Mouse (Mus musculus) limb, embryonic 15.5 days (tissue): ENCODE data around the gene Nos1ap. TPM values are rescaled to one million over a fixed set of nuclear protein-coding genes. Genes with fewer than 3 reads are reported as not detected.

Source experiments
- ATAC-seq: fragments of 200-750 bp; cut with Nextera tagmentation; 2 replicates; pipeline ENCODE4 v1.8.0; 2017; ENCODE audit warnings: low read depth, moderate TSS enrichment; ENCODE audit not compliant: insufficient number of reproducible peaks, low FRiP score, low TSS enrichment
- H3K27ac ChIP-seq: fragments of 300-500 bp; sonication (generic); 2 replicates; pipeline ENCODE4 v1.5.1; 2015; ENCODE audit warnings: moderate library complexity, mild to moderate bottlenecking, inconsistent platforms
- H3K27me3 ChIP-seq: fragments of 300-500 bp; sonication (generic); 2 replicates; pipeline ENCODE4 v1.6.1; 2015; ENCODE audit warnings: inconsistent platforms
- H3K36me3 ChIP-seq: fragments of 300-500 bp; sonication (generic); 2 replicates; pipeline ENCODE4 v1.6.1; 2015; ENCODE audit warnings: inconsistent platforms
- H3K4me1 ChIP-seq: fragments of 300-500 bp; sonication (generic); 2 replicates; pipeline ENCODE4 v1.6.1; 2015; ENCODE audit warnings: inconsistent platforms
- H3K4me2 ChIP-seq: fragments of 300-500 bp; sonication (generic); 2 replicates; pipeline ENCODE4 v1.6.1; 2015; ENCODE audit warnings: mild to moderate bottlenecking, inconsistent platforms
- H3K4me3 ChIP-seq: fragments of 300-500 bp; sonication (generic); 2 replicates; pipeline ENCODE4 v1.5.1; 2015; ENCODE audit warnings: mild to moderate bottlenecking, inconsistent platforms
- H3K9ac ChIP-seq: fragments of 300-500 bp; sonication (generic); 2 replicates; pipeline ENCODE4 v1.6.1; 2015; ENCODE audit warnings: inconsistent platforms
- H3K9me3 ChIP-seq: fragments of 300-500 bp; sonication (generic); 2 replicates; pipeline ENCODE4 v1.6.1; 2016; ENCODE audit warnings: inconsistent platforms
- WGBS: fragments of 180-500 bp; shearing (Covaris S2); methylation state at CpG from one replicate; pipeline ENCODE4 v1.1.7; 2015; 5-methylcytosine and 5-hydroxymethylcytosine counted together
- polyA plus RNA-seq: library from polyadenylated mRNA; unstranded; fragments of >200 nt; fragmentation: Nextera tagmentation; extraction: Ambion mirVana; gene quantifications from 2 replicates; pipeline ENCODE4 v1.2.1, GENCODE M21; 2015

The Nos1ap gene
- polyA plus RNA-seq, 1 experiment from 2014 or later: 10.1 TPM

GRCm38 (mm10) chr1:170583925-170584324 is 5.7 kb downstream of the Nos1ap start:
- 90% methylated on average over 2 of the region's 2 CpGs for WGBS
- no peak for ATAC-seq
- H3K36me3 ChIP-seq: no peaks in the 10 kb centered on the region
- H3K9me3 ChIP-seq: no peaks in the 10 kb centered on the region
- H3K4me1 ChIP-seq: peaks cover 26% of the 10 kb centered on the region
- H3K27ac ChIP-seq: no peak overlapping the region
- H3K4me2 ChIP-seq: no peak overlapping the region
- no peak overlapping the region for H3K9ac ChIP-seq
- H3K27me3 ChIP-seq: no peaks in the 10 kb centered on the region
- H3K4me3 ChIP-seq: no peak overlapping the region

GRCm38 (mm10) chr1:170582341-170582740 is 7.3 kb downstream of the Nos1ap start:
- H3K4me1 ChIP-seq: peaks cover 15% of the 10 kb centered on the region; the same call in 1 of the 2 replicates
- H3K4me2 ChIP-seq: no peak overlapping the region
- 85% methylated on average over 5 of the region's 5 CpGs for WGBS
- no peak overlapping the region for H3K9ac ChIP-seq
- H3K9me3 ChIP-seq: no peaks in the 10 kb centered on the region
- no peak overlapping the region for H3K27ac ChIP-seq
- ATAC-seq: no peak
- no peaks in the 10 kb centered on the region for H3K27me3 ChIP-seq
- no peak overlapping the region for H3K4me3 ChIP-seq
- no peaks in the 10 kb centered on the region for H3K36me3 ChIP-seq

GRCm38 (mm10) chr1:170580485-170581110 is 9.1 kb downstream of the Nos1ap start:
- H3K4me2 ChIP-seq: no peak overlapping the region
- H3K4me1 ChIP-seq: peaks cover 27% of the 10 kb centered on the region
- H3K9me3 ChIP-seq: no peaks in the 10 kb centered on the region
- WGBS: 36% methylated on average over 13 of the region's 13 CpGs
- H3K27me3 ChIP-seq: no peaks in the 10 kb centered on the region
- no peak overlapping the region for H3K9ac ChIP-seq
- ATAC-seq: no peak
- no peaks in the 10 kb centered on the region for H3K36me3 ChIP-seq
- H3K4me3 ChIP-seq: no peak overlapping the region
- H3K27ac ChIP-seq: no peak overlapping the region; the same call in 1 of the 2 replicates

GRCm38 (mm10) chr1:170579476-170579875 is 10.2 kb downstream of the Nos1ap start:
- WGBS: 90% methylated on average over 5 of the region's 5 CpGs
- no peak for ATAC-seq
- no peak overlapping the region for H3K27ac ChIP-seq
- H3K4me3 ChIP-seq: no peak overlapping the region
- peaks cover 32% of the 10 kb centered on the region for H3K4me1 ChIP-seq
- H3K9me3 ChIP-seq: no peaks in the 10 kb centered on the region
- H3K27me3 ChIP-seq: no peaks in the 10 kb centered on the region
- H3K9ac ChIP-seq: no peak overlapping the region
- no peaks in the 10 kb centered on the region for H3K36me3 ChIP-seq
- no peak overlapping the region for H3K4me2 ChIP-seq

- no peak for ATAC-seq
- H3K27me3 ChIP-seq: no peaks in the 10 kb centered on the region
- 92% methylated on average over 4 of the region's 4 CpGs for WGBS
- H3K4me3 ChIP-seq: no peak overlapping the region
- H3K27ac ChIP-seq: no peak overlapping the region
- H3K4me2 ChIP-seq: no peak overlapping the region
- H3K36me3 ChIP-seq: no peaks in the 10 kb centered on the region
- peaks cover 32% of the 10 kb centered on the region for H3K4me1 ChIP-seq
- H3K9me3 ChIP-seq: no peaks in the 10 kb centered on the region
- H3K9ac ChIP-seq: no peak overlapping the region
These were observed 10.6 kb downstream of the Nos1ap start for GRCm38 (mm10) chr1:170579063-170579462.

- no peak overlapping the region for H3K4me2 ChIP-seq
- H3K9me3 ChIP-seq: no peaks in the 10 kb centered on the region
- no peak overlapping the region for H3K4me3 ChIP-seq
- H3K36me3 ChIP-seq: no peaks in the 10 kb centered on the region
- no peak for ATAC-seq
- 51% methylated on average over 6 of the region's 6 CpGs for WGBS
- peaks cover 32% of the 10 kb centered on the region for H3K4me1 ChIP-seq
- H3K27me3 ChIP-seq: no peaks in the 10 kb centered on the region
- H3K27ac ChIP-seq: no peak overlapping the region
- H3K9ac ChIP-seq: no peak overlapping the region
These were observed 13.0 kb downstream of the Nos1ap start for GRCm38 (mm10) chr1:170576728-170577065.

- Histone ChIP-seq H3K4me1 (peaks cover 28% of the 10 kb centered on the region), H3K4me3 (no peak overlapping the region), H3K4me2 (no peak overlapping the region), H3K9me3 (no peaks in the 10 kb centered on the region), H3K36me3 (no peaks in the 10 kb centered on the region), H3K27me3 (no peaks in the 10 kb centered on the region), H3K27ac (no peak overlapping the region), H3K9ac (no peak overlapping the region)
- 41% methylated on average over 6 of the region's 6 CpGs for WGBS
- ATAC-seq: no peak
These were observed 13.5 kb downstream of the Nos1ap start for GRCm38 (mm10) chr1:170576012-170576727.

- Histone ChIP-seq H3K4me1 (peaks cover 17% of the 10 kb centered on the region), H3K9ac (no peak overlapping the region), H3K4me3 (no peak overlapping the region), H3K27me3 (no peaks in the 10 kb centered on the region), H3K4me2 (no peak overlapping the region), H3K9me3 (no peaks in the 10 kb centered on the region), H3K36me3 (no peaks in the 10 kb centered on the region), H3K27ac (no peak overlapping the region)
- 91% methylated on average over 7 of the region's 7 CpGs for WGBS
- ATAC-seq: no peak
These were observed 16.5 kb downstream of the Nos1ap start for GRCm38 (mm10) chr1:170573117-170573516.

- no peaks in the 10 kb centered on the region for H3K36me3 ChIP-seq
- 87% methylated on average over 4 of the region's 4 CpGs for WGBS
- no peaks in the 10 kb centered on the region for H3K27me3 ChIP-seq
- no peak overlapping the region for H3K27ac ChIP-seq
- no peak overlapping the region for H3K4me3 ChIP-seq
- ATAC-seq: no peak
- no peak overlapping the region for H3K4me2 ChIP-seq
- no peak overlapping the region for H3K9ac ChIP-seq
- no peaks in the 10 kb centered on the region for H3K9me3 ChIP-seq
- H3K4me1 ChIP-seq: no peaks in the 10 kb centered on the region
These were observed 22.7 kb downstream of the Nos1ap start for GRCm38 (mm10) chr1:170566969-170567368.

- no peaks in the 10 kb centered on the region for H3K27me3 ChIP-seq
- 86% methylated on average over 2 of the region's 2 CpGs for WGBS
- no peaks in the 10 kb centered on the region for H3K36me3 ChIP-seq
- no peak for ATAC-seq
- no peak overlapping the region for H3K4me2 ChIP-seq
- H3K9me3 ChIP-seq: no peaks in the 10 kb centered on the region
- H3K27ac ChIP-seq: no peak overlapping the region
- no peak overlapping the region for H3K4me3 ChIP-seq
- no peaks in the 10 kb centered on the region for H3K4me1 ChIP-seq
- no peak overlapping the region for H3K9ac ChIP-seq
These were observed 23.1 kb downstream of the Nos1ap start for GRCm38 (mm10) chr1:170566538-170566937.

GRCm38 (mm10) chr1:170564926-170565325 is 24.7 kb downstream of the Nos1ap start:
- Histone ChIP-seq H3K4me2 (no peak overlapping the region), H3K4me3 (no peak overlapping the region), H3K27me3 (no peaks in the 10 kb centered on the region), H3K9ac (no peak overlapping the region), H3K27ac (no peak overlapping the region), H3K9me3 (no peaks in the 10 kb centered on the region), H3K4me1 (no peaks in the 10 kb centered on the region), H3K36me3 (no peaks in the 10 kb centered on the region)
- ATAC-seq: no peak
- 87% methylated on average over 3 of the region's 3 CpGs for WGBS

- H3K9ac ChIP-seq: no peak overlapping the region
- H3K4me1 ChIP-seq: no peaks in the 10 kb centered on the region
- H3K27me3 ChIP-seq: no peaks in the 10 kb centered on the region
- WGBS: 70% methylated on average over 1 of the region's 1 CpGs
- no peak overlapping the region for H3K27ac ChIP-seq
- H3K36me3 ChIP-seq: no peaks in the 10 kb centered on the region
- no peaks in the 10 kb centered on the region for H3K9me3 ChIP-seq
- ATAC-seq: no peak
- H3K4me3 ChIP-seq: no peak overlapping the region
- H3K4me2 ChIP-seq: no peak overlapping the region
These were observed 27.2 kb downstream of the Nos1ap start for GRCm38 (mm10) chr1:170562431-170562830.
